Mouse (Mus musculus) embryonic facial prominence, embryonic 13.5 days (tissue): ENCODE results near the gene Cped1. TPM values are rescaled to one million over a fixed set of nuclear protein-coding genes. Genes with fewer than 3 reads are reported as not detected.
A peak's percentile ranks its signal among the peaks of the same experiment; 100 is the strongest.
"Not testable (repeated sequence)": the region's sequence is repeated elsewhere in the genome, so short reads cannot be mapped to it uniquely, and the experiment has no call there.

Source experiments
- ATAC-seq: fragments of 200-750 bp; cut with Nextera tagmentation; 2 replicates; pipeline ENCODE4 v1.8.0; 2017; ENCODE audit warnings: low read depth; ENCODE audit not compliant: insufficient number of reproducible peaks, insufficient read depth, low FRiP score, low TSS enrichment
- H3K27ac ChIP-seq: fragments of 300-500 bp; sonication (generic); 2 replicates; pipeline ENCODE4 v1.5.1; 2015; ENCODE audit warnings: moderate library complexity, mild to moderate bottlenecking, inconsistent platforms
- H3K27me3 ChIP-seq: fragments of 300-500 bp; sonication (generic); 2 replicates; pipeline ENCODE4 v1.6.1; 2015; ENCODE audit warnings: mild to moderate bottlenecking, inconsistent platforms
- H3K36me3 ChIP-seq: fragments of 300-500 bp; sonication (generic); 2 replicates; pipeline ENCODE4 v1.6.1; 2015; ENCODE audit warnings: mild to moderate bottlenecking, inconsistent platforms
- H3K4me1 ChIP-seq: fragments of 300-500 bp; sonication (generic); 2 replicates; pipeline ENCODE4 v1.6.1; 2015; ENCODE audit warnings: inconsistent platforms
- H3K4me2 ChIP-seq: fragments of 300-500 bp; sonication (generic); 2 replicates; pipeline ENCODE4 v1.6.1; 2015; ENCODE audit warnings: moderate library complexity, mild to moderate bottlenecking, inconsistent platforms
- H3K4me3 ChIP-seq: fragments of 300-500 bp; sonication (generic); 2 replicates; pipeline ENCODE4 v1.5.1; 2015; ENCODE audit warnings: mild to moderate bottlenecking, inconsistent platforms
- H3K9ac ChIP-seq: fragments of 300-500 bp; sonication (generic); 2 replicates; pipeline ENCODE4 v1.6.1; 2015; ENCODE audit warnings: mild to moderate bottlenecking, inconsistent platforms
- H3K9me3 ChIP-seq: fragments of 300-500 bp; sonication (generic); 2 replicates; pipeline ENCODE4 v1.6.1; 2016; ENCODE audit warnings: inconsistent platforms
- WGBS: fragments of 180-500 bp; shearing (Covaris S2); methylation state at CpG from one replicate; pipeline ENCODE4 v1.1.7; 2015; ENCODE audit warnings: mixed read lengths; 5-methylcytosine and 5-hydroxymethylcytosine counted together
- polyA plus RNA-seq: library from polyadenylated mRNA; unstranded; fragments of >200 nt; fragmentation: Nextera tagmentation; extraction: Ambion mirVana; gene quantifications from 2 replicates; pipeline ENCODE4 v1.2.1, GENCODE M21; 2015

The Cped1 gene
- polyA plus RNA-seq, 1 experiment from 2014 or later = 42.6 TPM

DNA sequence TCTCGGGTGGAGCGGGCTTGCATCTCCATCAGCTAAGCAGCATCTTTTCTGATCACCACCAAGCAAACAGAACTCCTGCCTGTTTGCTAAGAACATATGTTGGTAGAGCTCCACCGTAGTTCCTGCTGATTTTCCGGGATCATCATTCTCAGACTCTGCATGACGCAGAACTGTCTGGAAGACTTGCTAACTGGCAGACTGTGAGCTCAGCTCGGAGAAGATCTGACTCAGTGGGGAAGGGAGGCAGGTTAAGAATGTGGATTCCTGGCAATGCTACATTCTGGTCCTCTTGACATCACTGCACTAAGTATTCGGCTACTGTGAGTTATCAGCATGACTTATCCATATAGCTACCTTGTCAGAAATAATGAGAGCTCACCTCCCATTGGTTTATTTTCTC lies 44.7 kb downstream of the Cped1 start:
- Histone ChIP-seq H3K27ac (no peak overlapping the region), H3K4me3 (no peak overlapping the region), H3K36me3 (no peaks in the 10 kb centered on the region), H3K27me3 (no peaks in the 10 kb centered on the region), H3K9me3 (no peaks in the 10 kb centered on the region), H3K9ac (no peak overlapping the region), H3K4me1 (peaks cover 10% of the 10 kb centered on the region), H3K4me2 (no peak overlapping the region)
- no peak for ATAC-seq
- 66% methylated on average over 7 of the region's 7 CpGs for WGBS

DNA sequence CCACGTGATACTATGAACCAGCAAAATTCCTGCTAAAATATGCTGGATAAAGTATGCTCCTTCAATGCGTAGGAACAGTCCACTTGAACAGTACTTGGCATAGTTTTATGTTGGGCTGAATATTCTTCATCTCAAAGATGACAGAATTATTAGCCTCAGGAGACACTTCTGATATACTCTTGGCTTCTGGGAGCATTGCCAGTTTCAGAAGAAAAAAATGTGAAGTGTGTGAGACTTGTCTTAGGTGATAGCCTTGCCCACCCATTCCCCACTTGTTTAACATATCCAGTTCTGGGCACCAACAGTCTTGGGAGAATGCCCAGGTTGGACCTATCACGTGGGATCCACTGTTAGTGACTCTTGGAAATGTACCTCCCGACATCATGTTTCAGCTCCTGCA lies 47.5 kb downstream of the Cped1 start:
- Histone ChIP-seq H3K4me2 (no peak overlapping the region), H3K9me3 (no peaks in the 10 kb centered on the region), H3K4me1 (peaks cover 8% of the 10 kb centered on the region), H3K36me3 (no peaks in the 10 kb centered on the region), H3K4me3 (no peak overlapping the region), H3K9ac (no peak overlapping the region), H3K27ac (no peak overlapping the region), H3K27me3 (no peaks in the 10 kb centered on the region)
- 77% methylated on average over 4 of the region's 4 CpGs for WGBS
- no peak for ATAC-seq

DNA sequence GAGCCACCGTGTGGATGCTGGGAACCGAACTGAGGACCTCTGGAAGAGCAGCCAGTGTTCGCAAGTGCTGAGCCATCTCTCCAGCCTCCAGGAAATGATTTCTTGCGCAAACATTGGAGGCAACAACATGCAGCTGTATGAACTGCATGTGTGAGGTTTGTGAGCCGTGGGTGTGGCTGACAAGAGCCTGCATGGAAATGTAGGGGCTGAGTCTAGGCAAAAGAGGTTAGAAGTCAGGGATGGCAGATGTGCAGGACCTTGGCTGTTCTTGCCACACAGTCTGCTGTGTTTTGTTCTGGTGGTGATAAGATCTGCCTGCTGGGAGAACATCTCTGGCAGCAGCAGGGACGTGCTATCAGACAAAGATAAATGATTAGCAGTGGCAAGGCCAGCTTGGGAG lies 49.7 kb downstream of the Cped1 start:
- Histone ChIP-seq H3K9ac (no peak overlapping the region), H3K4me3 (no peak overlapping the region), H3K4me2 (no peak overlapping the region), H3K27me3 (no peaks in the 10 kb centered on the region), H3K27ac (no peak overlapping the region; the same call in 1 of the 2 replicates), H3K4me1 (peaks cover 8% of the 10 kb centered on the region), H3K36me3 (no peaks in the 10 kb centered on the region), H3K9me3 (no peaks in the 10 kb centered on the region)
- WGBS = 69% methylated on average over 6 of the region's 6 CpGs
- ATAC-seq = no peak

DNA sequence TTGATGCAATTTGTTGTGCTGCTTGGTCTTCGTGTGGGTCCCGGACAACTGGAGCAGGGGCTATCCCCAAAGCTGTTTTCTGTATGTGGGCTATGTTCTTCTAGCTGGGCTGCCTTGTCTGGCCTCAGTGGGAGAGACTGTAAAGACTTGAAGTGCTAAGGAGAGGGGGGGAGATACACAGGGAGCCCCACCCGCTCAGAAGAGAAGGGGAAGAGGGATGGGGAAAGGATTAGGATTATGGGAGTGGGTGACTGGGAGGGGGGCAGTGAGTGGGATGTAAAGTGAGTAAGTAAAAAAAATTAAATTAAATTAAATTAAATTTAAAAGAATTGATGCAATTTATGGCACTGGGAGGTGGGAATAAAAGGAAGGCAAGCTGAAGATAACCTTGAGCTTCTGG lies 50.2 kb downstream of the Cped1 start:
- H3K27ac ChIP-seq = no peak overlapping the region
- no peak overlapping the region for H3K4me3 ChIP-seq
- peaks cover 8% of the 10 kb centered on the region for H3K4me1 ChIP-seq
- no peaks in the 10 kb centered on the region for H3K9me3 ChIP-seq
- WGBS = 74% methylated on average over 3 of the region's 3 CpGs
- no peak overlapping the region for H3K9ac ChIP-seq
- ATAC-seq = no peak
- H3K4me2 ChIP-seq = no peak overlapping the region
- no peaks in the 10 kb centered on the region for H3K27me3 ChIP-seq
- H3K36me3 ChIP-seq = no peaks in the 10 kb centered on the region

DNA sequence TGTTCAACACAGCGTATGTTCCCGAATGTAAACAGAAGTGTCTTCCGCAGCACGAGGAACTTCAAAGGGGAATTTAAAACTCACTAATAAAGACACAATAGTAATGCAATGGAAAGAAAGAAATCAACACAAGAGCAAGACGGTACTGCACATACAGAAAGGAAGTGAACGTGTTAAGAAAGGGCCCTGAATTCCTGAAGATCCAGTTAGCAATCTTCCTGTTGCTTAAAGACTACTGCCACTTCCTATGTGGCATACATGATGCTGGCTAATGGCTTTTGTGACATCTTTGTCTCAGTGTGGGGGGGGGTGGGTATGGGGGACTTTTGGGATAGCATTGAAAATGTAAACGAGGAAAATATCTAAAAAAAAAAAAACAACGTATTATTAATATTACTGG lies 50.7 kb downstream of the Cped1 start:
- WGBS = 63% methylated on average over 8 of the region's 8 CpGs
- H3K4me1 ChIP-seq = peaks cover 8% of the 10 kb centered on the region
- no peak for ATAC-seq
- no peak overlapping the region for H3K9ac ChIP-seq
- H3K9me3 ChIP-seq = no peaks in the 10 kb centered on the region
- no peak overlapping the region for H3K4me3 ChIP-seq
- no peak overlapping the region for H3K27ac ChIP-seq
- no peaks in the 10 kb centered on the region for H3K27me3 ChIP-seq
- H3K4me2 ChIP-seq = no peak overlapping the region
- H3K36me3 ChIP-seq = no peaks in the 10 kb centered on the region

DNA sequence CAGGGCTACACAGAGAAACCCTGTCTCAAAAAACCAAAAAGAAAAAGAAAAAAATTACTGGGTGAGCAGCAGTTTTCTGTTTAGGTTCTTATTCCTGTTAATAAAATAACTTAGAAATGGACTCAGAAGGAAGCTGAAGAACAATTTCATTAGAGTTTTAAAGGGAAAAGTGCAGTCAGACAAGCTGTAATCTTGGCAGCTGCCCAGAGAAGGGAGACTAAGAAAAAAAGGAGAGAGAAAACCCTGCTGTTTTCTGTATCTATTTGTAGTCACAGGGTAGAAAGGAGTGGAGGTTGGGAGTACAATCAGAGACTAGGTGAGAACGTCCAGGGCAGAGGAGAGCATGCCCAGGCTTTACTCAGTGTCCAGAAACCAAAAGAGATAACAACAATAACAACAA lies 51.2 kb downstream of the Cped1 start:
- no peaks in the 10 kb centered on the region for H3K9me3 ChIP-seq
- H3K4me1 ChIP-seq = peaks cover 8% of the 10 kb centered on the region
- 72% methylated on average over 1 of the region's 1 CpGs for WGBS
- no peaks in the 10 kb centered on the region for H3K27me3 ChIP-seq
- no peak overlapping the region for H3K4me3 ChIP-seq
- H3K4me2 ChIP-seq = no peak overlapping the region
- H3K36me3 ChIP-seq = no peaks in the 10 kb centered on the region
- H3K27ac ChIP-seq = no peak overlapping the region
- no peak overlapping the region for H3K9ac ChIP-seq
- ATAC-seq = no peak

DNA sequence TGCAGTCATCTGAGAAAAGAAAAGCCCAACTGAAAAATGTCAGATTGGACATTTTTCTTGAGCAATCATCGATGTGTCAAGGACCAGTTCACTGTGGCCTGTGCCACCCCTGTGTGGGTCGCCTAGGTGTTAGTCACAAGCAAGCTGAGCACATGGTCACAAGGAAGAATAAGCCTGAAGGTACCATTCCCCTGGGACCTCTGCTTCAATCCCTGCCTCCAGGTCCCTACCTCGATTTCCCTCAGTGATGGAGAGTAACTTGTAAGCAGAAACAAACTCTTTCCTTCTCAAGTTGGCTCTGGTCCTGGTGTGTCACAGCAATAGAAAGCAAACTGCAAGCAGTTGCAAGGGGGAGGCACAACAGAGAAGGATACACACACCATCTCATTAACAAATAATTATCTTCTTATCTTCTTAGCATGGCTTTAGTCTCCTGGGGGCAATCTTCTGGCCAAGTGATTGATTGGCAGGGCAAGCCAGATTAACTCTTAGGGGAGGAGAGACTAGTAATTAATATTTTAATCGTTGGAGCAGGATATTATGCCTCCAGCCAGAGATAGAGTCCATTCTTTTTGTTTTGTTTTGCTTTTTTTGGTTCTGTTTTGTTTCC lies 51.8 kb downstream of the Cped1 start:
- no peaks in the 10 kb centered on the region for H3K27me3 ChIP-seq
- 40% methylated on average over 4 of the region's 4 CpGs for WGBS
- no peak overlapping the region for H3K9ac ChIP-seq
- H3K4me3 ChIP-seq = no peak overlapping the region
- H3K36me3 ChIP-seq = no peaks in the 10 kb centered on the region
- peaks cover 8% of the 10 kb centered on the region for H3K4me1 ChIP-seq
- no peak for ATAC-seq
- H3K4me2 ChIP-seq = no peak overlapping the region
- H3K27ac ChIP-seq = peak overlapping the region; percentile 2; the same call in 1 of the 2 replicates
- no peaks in the 10 kb centered on the region for H3K9me3 ChIP-seq

DNA sequence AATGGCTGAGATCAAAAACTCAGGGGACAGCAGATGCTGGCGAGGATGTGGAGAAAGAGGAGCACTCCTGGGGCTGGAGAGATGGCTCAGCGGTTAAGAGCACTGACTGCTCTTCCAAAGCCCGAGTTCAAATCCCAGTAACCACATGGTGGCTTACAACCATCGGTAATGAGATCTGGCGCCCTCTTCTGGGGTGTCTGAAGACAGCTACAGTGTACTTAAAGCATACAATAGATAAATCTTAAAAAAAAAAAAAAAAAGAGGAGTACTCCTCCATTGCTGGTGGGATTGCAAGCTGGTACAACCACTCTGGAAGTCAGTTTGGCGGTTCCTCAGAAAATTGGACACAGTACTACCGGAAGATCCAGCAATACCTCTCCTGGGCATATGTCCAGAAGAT lies 54.0 kb downstream of the Cped1 start:
- ATAC-seq, H3K4me3 ChIP-seq, H3K36me3 ChIP-seq, H3K9ac ChIP-seq, H3K9me3 ChIP-seq, H3K4me2 ChIP-seq, H3K27ac ChIP-seq, H3K27me3 ChIP-seq, H3K4me1 ChIP-seq: not testable (repeated sequence)
- 76% methylated on average over 7 of the region's 7 CpGs for WGBS

DNA sequence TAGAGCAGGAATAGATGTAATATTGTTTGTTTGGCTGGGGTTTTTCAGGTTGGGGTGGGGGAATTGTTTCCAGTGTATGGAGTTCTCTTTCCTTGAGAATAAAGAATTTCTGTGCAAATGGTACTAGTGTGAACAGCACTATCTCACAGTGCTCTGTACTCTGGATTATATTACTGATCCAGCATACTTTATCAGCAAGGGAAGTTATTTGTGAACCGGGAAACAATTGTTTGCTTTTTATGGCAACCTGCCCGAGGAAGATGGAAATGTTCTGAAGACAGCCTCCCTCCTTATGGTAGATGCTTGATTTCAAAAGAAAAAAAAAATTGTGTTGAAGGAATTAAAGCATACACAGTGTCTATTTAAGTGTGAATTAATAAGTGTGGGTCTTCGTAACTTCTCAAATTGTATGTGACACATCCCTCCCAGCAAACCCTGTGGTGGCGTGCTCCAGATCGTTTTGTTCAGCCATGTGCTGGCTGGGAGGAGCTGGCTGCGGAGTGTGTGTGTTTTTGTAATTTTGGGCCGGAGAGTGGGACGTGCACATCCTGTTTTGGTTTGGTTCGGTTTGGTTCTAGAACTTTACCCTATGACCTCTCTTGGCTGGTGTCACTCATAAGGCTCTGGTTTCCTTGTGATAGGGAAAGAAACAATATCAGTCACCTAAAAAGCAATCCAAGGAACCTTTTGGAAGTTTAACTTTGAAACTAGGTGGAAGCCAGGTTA lies 59.3 kb downstream of the Cped1 start:
- Histone ChIP-seq H3K4me1 (peaks cover 8% of the 10 kb centered on the region), H3K9ac (no peak overlapping the region), H3K4me3 (no peak overlapping the region), H3K27ac (no peak overlapping the region), H3K36me3 (no peaks in the 10 kb centered on the region), H3K4me2 (no peak overlapping the region), H3K9me3 (no peaks in the 10 kb centered on the region), H3K27me3 (no peaks in the 10 kb centered on the region)
- WGBS = 64% methylated on average over 9 of the region's 9 CpGs
- ATAC-seq = no peak

DNA sequence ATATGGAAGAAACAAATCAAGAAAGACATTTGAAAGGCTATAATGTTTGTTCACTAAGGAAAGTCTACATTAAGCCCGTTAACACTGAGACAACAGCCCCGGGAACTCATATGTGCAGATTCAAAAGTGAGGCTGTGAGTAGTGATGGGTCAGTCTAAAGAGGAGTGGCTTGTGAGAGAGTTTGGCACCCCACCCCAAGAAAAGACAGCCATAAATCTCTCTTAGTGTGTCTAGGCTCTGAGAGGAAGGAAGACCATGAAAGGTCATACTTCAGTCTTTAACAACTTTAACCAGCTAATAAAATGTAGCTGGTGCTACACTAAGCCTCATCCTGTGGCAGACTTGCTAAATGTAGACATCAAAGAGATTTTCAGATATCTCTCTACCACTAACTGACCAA lies 61.4 kb downstream of the Cped1 start:
- no peak for ATAC-seq
- no peak overlapping the region for H3K9ac ChIP-seq
- no peak overlapping the region for H3K27ac ChIP-seq
- no peak overlapping the region for H3K4me3 ChIP-seq
- H3K4me1 ChIP-seq = peaks cover 8% of the 10 kb centered on the region
- H3K36me3 ChIP-seq = peaks cover 2% of the 10 kb centered on the region; the same call in 1 of the 2 replicates
- no peak overlapping the region for H3K4me2 ChIP-seq
- H3K9me3 ChIP-seq = no peaks in the 10 kb centered on the region
- H3K27me3 ChIP-seq = no peaks in the 10 kb centered on the region
- 89% methylated on average over 2 of the region's 2 CpGs for WGBS

DNA sequence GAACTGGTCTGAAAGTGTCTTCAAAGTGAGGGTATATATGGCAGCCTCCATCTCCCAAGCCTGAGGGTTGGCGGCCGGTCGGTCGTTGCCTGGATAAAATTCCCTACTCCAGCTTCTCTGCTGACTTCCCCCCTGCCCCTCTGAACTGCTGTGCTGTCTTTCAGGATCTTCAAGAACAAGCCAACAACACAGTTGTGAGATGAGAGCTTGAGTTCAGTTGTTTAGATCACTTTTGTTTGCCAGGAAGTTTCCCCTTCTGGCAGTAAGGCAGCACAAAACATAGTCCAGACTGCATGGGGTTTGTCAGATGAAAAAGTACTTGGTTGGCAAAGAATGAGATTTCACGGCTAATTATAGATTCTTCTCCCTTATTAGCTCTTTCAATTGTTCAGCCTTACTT lies 63.4 kb downstream of the Cped1 start:
- H3K27ac ChIP-seq = peak overlapping the region; percentile 62
- ATAC-seq = no peak
- H3K9ac ChIP-seq = no peak overlapping the region
- 0 out of 2 replicates have a peak overlapping the region, but pooled peaks have one; percentile 16 for H3K4me2 ChIP-seq
- 37% methylated on average over 5 of the region's 5 CpGs for WGBS
- H3K27me3 ChIP-seq = no peaks in the 10 kb centered on the region
- peaks cover 8% of the 10 kb centered on the region; the same call in 1 of the 2 replicates for H3K36me3 ChIP-seq
- H3K9me3 ChIP-seq = no peaks in the 10 kb centered on the region
- H3K4me1 ChIP-seq = peaks cover 8% of the 10 kb centered on the region
- no peak overlapping the region for H3K4me3 ChIP-seq

DNA sequence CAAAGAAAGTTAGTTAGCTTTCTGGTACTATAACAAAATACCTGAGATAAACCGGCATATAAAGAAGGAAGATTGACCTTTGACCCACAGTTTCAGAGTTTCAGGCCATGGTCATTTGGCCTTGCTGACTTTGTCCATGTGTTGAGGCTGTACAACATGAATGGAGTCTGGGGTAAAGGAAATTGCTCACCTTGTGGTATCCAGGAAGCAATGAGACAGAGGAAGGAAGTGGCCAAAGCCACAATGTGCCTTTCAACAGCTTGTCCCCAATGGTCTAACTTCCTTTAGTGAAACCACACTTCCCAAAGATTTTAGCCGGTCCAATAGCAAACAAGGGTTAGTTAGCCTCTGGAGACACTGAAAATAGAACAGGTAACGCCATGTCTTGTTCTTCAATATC lies 65.8 kb downstream of the Cped1 start:
- H3K9me3 ChIP-seq = no peaks in the 10 kb centered on the region
- no peak overlapping the region for H3K27ac ChIP-seq
- no peak overlapping the region for H3K4me2 ChIP-seq
- WGBS = 86% methylated on average over 3 of the region's 3 CpGs
- H3K4me1 ChIP-seq = peaks cover 8% of the 10 kb centered on the region
- H3K27me3 ChIP-seq = no peaks in the 10 kb centered on the region
- H3K36me3 ChIP-seq = peaks cover 8% of the 10 kb centered on the region; the same call in 1 of the 2 replicates
- no peak for ATAC-seq
- H3K4me3 ChIP-seq = no peak overlapping the region
- H3K9ac ChIP-seq = no peak overlapping the region
